Mouse (Mus musculus): ENCODE data around the gene Dnal1. TPM values are rescaled to one million over a fixed set of nuclear protein-coding genes. Genes with fewer than 3 reads are reported as not detected.

Gene Dnal1
- polyA plus RNA-seq, 1 experiment from 2014 or later: 2.8 TPM

- 77% methylated on average over 6 of the region's 6 CpGs for WGBS
- Histone ChIP-seq H3K9me3 (replicated peaks; ENCODE audit: control insufficient read depth, low read length) (no peaks in the 10 kb centered on the region), H3K4me2 (ENCODE audit: low read depth, low read length) (no peak overlapping the region), H3K4me1 (ENCODE audit: control insufficient read depth, insufficient read depth, low read length) (peaks cover 15% of the 10 kb centered on the region), H3K27ac (ENCODE audit: low read length) (no peak overlapping the region), H3K27me3 (ENCODE audit: control insufficient read depth, insufficient read depth, low read length) (no peaks in the 10 kb centered on the region), H3K4me3 (replicated peaks; ENCODE audit: low read length) (no peak overlapping the region), H3K9ac (ENCODE audit: low read length) (no peak overlapping the region), H3K36me3 (ENCODE audit: control insufficient read depth, insufficient read depth, low read length) (peaks cover 28% of the 10 kb centered on the region)
- no peak for ATAC-seq (ENCODE audit: insufficient read depth, low FRiP score)
These were observed 39.2 kb downstream of the Dnal1 start for GRCm38 (mm10) chr12:84153414-84153813.

- Histone ChIP-seq H3K4me3 (replicated peaks; ENCODE audit: low read length) (no peak overlapping the region), H3K9ac (ENCODE audit: low read length) (no peak overlapping the region), H3K36me3 (ENCODE audit: control insufficient read depth, insufficient read depth, low read length) (peaks cover 33% of the 10 kb centered on the region), H3K4me2 (ENCODE audit: low read depth, low read length) (no peak overlapping the region), H3K27me3 (ENCODE audit: control insufficient read depth, insufficient read depth, low read length) (no peaks in the 10 kb centered on the region), H3K9me3 (replicated peaks; ENCODE audit: control insufficient read depth, low read length) (no peaks in the 10 kb centered on the region), H3K27ac (ENCODE audit: low read length) (no peak overlapping the region), H3K4me1 (ENCODE audit: control insufficient read depth, insufficient read depth, low read length) (peaks cover 12% of the 10 kb centered on the region)
- ATAC-seq (ENCODE audit: insufficient read depth, low FRiP score): no peak
- WGBS: 60% methylated on average over 11 of the region's 11 CpGs
These were observed 40.8 kb downstream of the Dnal1 start for GRCm38 (mm10) chr12:84154786-84155522.

- H3K36me3 ChIP-seq (ENCODE audit: control insufficient read depth, insufficient read depth, low read length): peaks cover 31% of the 10 kb centered on the region
- no peak overlapping the region for H3K4me3 ChIP-seq (replicated peaks; ENCODE audit: low read length)
- no peaks in the 10 kb centered on the region for H3K27me3 ChIP-seq (ENCODE audit: control insufficient read depth, insufficient read depth, low read length)
- H3K9ac ChIP-seq (ENCODE audit: low read length): no peak overlapping the region
- H3K4me2 ChIP-seq (ENCODE audit: low read depth, low read length): no peak overlapping the region
- H3K9me3 ChIP-seq (replicated peaks; ENCODE audit: control insufficient read depth, low read length): no peaks in the 10 kb centered on the region
- H3K27ac ChIP-seq (ENCODE audit: low read length): no peak overlapping the region
- peaks cover 12% of the 10 kb centered on the region for H3K4me1 ChIP-seq (ENCODE audit: control insufficient read depth, insufficient read depth, low read length)
- WGBS: 80% methylated on average over 2 of the region's 2 CpGs
- ATAC-seq (ENCODE audit: insufficient read depth, low FRiP score): no peak
These were observed 41.3 kb downstream of the Dnal1 start for GRCm38 (mm10) chr12:84155523-84155871.

- H3K9me3 ChIP-seq (replicated peaks; ENCODE audit: control insufficient read depth, low read length): no peaks in the 10 kb centered on the region
- WGBS: 93% methylated on average over 18 of the region's 18 CpGs
- ATAC-seq (ENCODE audit: insufficient read depth, low FRiP score): no peak
- 0 out of 2 replicates have a peak, but pooled peaks cover 6% of the 10 kb centered on the region for H3K4me1 ChIP-seq (ENCODE audit: control insufficient read depth, insufficient read depth, low read length)
- H3K36me3 ChIP-seq (ENCODE audit: control insufficient read depth, insufficient read depth, low read length): peaks cover 31% of the 10 kb centered on the region
- H3K27me3 ChIP-seq (ENCODE audit: control insufficient read depth, insufficient read depth, low read length): no peaks in the 10 kb centered on the region
- H3K27ac ChIP-seq (ENCODE audit: low read length): no peak overlapping the region
- H3K9ac ChIP-seq (ENCODE audit: low read length): no peak overlapping the region
- H3K4me3 ChIP-seq (replicated peaks; ENCODE audit: low read length): no peak overlapping the region
- H3K4me2 ChIP-seq (ENCODE audit: low read depth, low read length): no peak overlapping the region
These were observed 42.0 kb downstream of the Dnal1 start for GRCm38 (mm10) chr12:84156210-84156609.

GRCm38 (mm10) chr12:84158156-84158555 lies 44.0 kb downstream of the Dnal1 start:
- no peak overlapping the region for H3K27ac ChIP-seq (ENCODE audit: low read length)
- no peak overlapping the region for H3K9ac ChIP-seq (ENCODE audit: low read length)
- H3K27me3 ChIP-seq (ENCODE audit: control insufficient read depth, insufficient read depth, low read length): no peaks in the 10 kb centered on the region
- ATAC-seq (ENCODE audit: insufficient read depth, low FRiP score): no peak
- H3K4me3 ChIP-seq (replicated peaks; ENCODE audit: low read length): no peak overlapping the region
- H3K36me3 ChIP-seq (ENCODE audit: control insufficient read depth, insufficient read depth, low read length): peaks cover 31% of the 10 kb centered on the region
- no peak overlapping the region for H3K4me2 ChIP-seq (ENCODE audit: low read depth, low read length)
- 86% methylated on average over 14 of the region's 14 CpGs for WGBS
- no peaks in the 10 kb centered on the region for H3K4me1 ChIP-seq (ENCODE audit: control insufficient read depth, insufficient read depth, low read length)
- H3K9me3 ChIP-seq (replicated peaks; ENCODE audit: control insufficient read depth, low read length): no peaks in the 10 kb centered on the region

GRCm38 (mm10) chr12:84160491-84160890 lies 46.3 kb downstream of the Dnal1 start:
- Histone ChIP-seq H3K9ac (ENCODE audit: low read length) (no peak overlapping the region), H3K27ac (ENCODE audit: low read length) (no peak overlapping the region), H3K4me2 (ENCODE audit: low read depth, low read length) (no peak overlapping the region), H3K9me3 (replicated peaks; ENCODE audit: control insufficient read depth, low read length) (no peaks in the 10 kb centered on the region), H3K36me3 (ENCODE audit: control insufficient read depth, insufficient read depth, low read length) (peaks cover 21% of the 10 kb centered on the region), H3K27me3 (ENCODE audit: control insufficient read depth, insufficient read depth, low read length) (no peaks in the 10 kb centered on the region), H3K4me1 (ENCODE audit: control insufficient read depth, insufficient read depth, low read length) (no peaks in the 10 kb centered on the region), H3K4me3 (replicated peaks; ENCODE audit: low read length) (no peak overlapping the region)
- WGBS: 87% methylated on average over 8 of the region's 8 CpGs
- ATAC-seq (ENCODE audit: insufficient read depth, low FRiP score): no peak

- Histone ChIP-seq H3K27ac (ENCODE audit: low read length) (no peak overlapping the region), H3K27me3 (ENCODE audit: control insufficient read depth, insufficient read depth, low read length) (no peaks in the 10 kb centered on the region), H3K9ac (ENCODE audit: low read length) (no peak overlapping the region), H3K36me3 (ENCODE audit: control insufficient read depth, insufficient read depth, low read length) (peaks cover 18% of the 10 kb centered on the region), H3K4me2 (ENCODE audit: low read depth, low read length) (no peak overlapping the region), H3K4me3 (replicated peaks; ENCODE audit: low read length) (no peak overlapping the region), H3K4me1 (ENCODE audit: control insufficient read depth, insufficient read depth, low read length) (peaks cover 3% of the 10 kb centered on the region; the same call in 1 of the 2 replicates), H3K9me3 (replicated peaks; ENCODE audit: control insufficient read depth, low read length) (no peaks in the 10 kb centered on the region)
- peak; percentile 58; the same call in 1 of the 2 replicates for ATAC-seq (ENCODE audit: insufficient read depth, low FRiP score)
- WGBS: 33% methylated on average over 8 of the region's 8 CpGs
These were observed 47.0 kb downstream of the Dnal1 start for GRCm38 (mm10) chr12:84161116-84161515.

- WGBS: 75% methylated on average over 14 of the region's 14 CpGs
- Histone ChIP-seq H3K9ac (ENCODE audit: low read length) (no peak overlapping the region), H3K36me3 (ENCODE audit: control insufficient read depth, insufficient read depth, low read length) (peaks cover 15% of the 10 kb centered on the region), H3K4me3 (replicated peaks; ENCODE audit: low read length) (no peak overlapping the region), H3K4me2 (ENCODE audit: low read depth, low read length) (no peak overlapping the region), H3K9me3 (replicated peaks; ENCODE audit: control insufficient read depth, low read length) (no peaks in the 10 kb centered on the region), H3K27ac (ENCODE audit: low read length) (no peak overlapping the region), H3K27me3 (ENCODE audit: control insufficient read depth, insufficient read depth, low read length) (no peaks in the 10 kb centered on the region), H3K4me1 (ENCODE audit: control insufficient read depth, insufficient read depth, low read length) (peaks cover 7% of the 10 kb centered on the region; the same call in 1 of the 2 replicates)
- ATAC-seq (ENCODE audit: insufficient read depth, low FRiP score): peak; percentile 27
These were observed 47.7 kb downstream of the Dnal1 start for GRCm38 (mm10) chr12:84161616-84162433.

GRCm38 (mm10) chr12:84163133-84163532 lies 49.0 kb downstream of the Dnal1 start:
- Histone ChIP-seq H3K4me1 (ENCODE audit: control insufficient read depth, insufficient read depth, low read length) (peaks cover 7% of the 10 kb centered on the region; the same call in 1 of the 2 replicates), H3K36me3 (ENCODE audit: control insufficient read depth, insufficient read depth, low read length) (peaks cover 9% of the 10 kb centered on the region)

More at GRCm38 (mm10) chr12:84163133-84163532, 49.0 kb downstream of the Dnal1 start:
- Histone ChIP-seq H3K4me3 (replicated peaks; ENCODE audit: low read length) (no peak overlapping the region), H3K9ac (ENCODE audit: low read length) (no peak overlapping the region), H3K9me3 (replicated peaks; ENCODE audit: control insufficient read depth, low read length) (no peaks in the 10 kb centered on the region), H3K27me3 (ENCODE audit: control insufficient read depth, insufficient read depth, low read length) (no peaks in the 10 kb centered on the region), H3K4me2 (ENCODE audit: low read depth, low read length) (no peak overlapping the region), H3K27ac (ENCODE audit: low read length) (no peak overlapping the region)
- no peak for ATAC-seq (ENCODE audit: insufficient read depth, low FRiP score)
- WGBS: 80% methylated on average over 9 of the region's 9 CpGs

Measured in stomach, embryonic 16.5 days (tissue).